Mouse (Mus musculus) hematopoietic stem cell, adult 5-6 weeks (primary cell): Measurements from ENCODE around the gene Rnpep. TPM values are rescaled to one million over a fixed set of nuclear protein-coding genes. Genes with fewer than 3 reads are reported as not detected.

ENCODE experiments used
- ATAC-seq, 2 experiments: fragments of 125-278 bp in 1 of 2; replicated peaks in 1 of 2; 2 replicates each; pipeline ENCODE4 v1.8.0; 2016 to 2017; ENCODE audit warnings: inconsistent platforms in 2 of 2, mild to moderate bottlenecking in 2 of 2, moderate number of reproducible peaks in 2 of 2, low read depth in 1 of 2, moderate TSS enrichment in 1 of 2; ENCODE audit not compliant: low FRiP score in 2 of 2, poor library complexity in 2 of 2, severe bottlenecking in 2 of 2, insufficient read depth in 1 of 2, low TSS enrichment in 1 of 2
- total RNA-seq: library from RNA; stranded (forward); fragments of 172-1452, 232-1000 nt; gene quantifications from 2 replicates; pipeline ENCODE4 v1.2.3, GENCODE M21; 2017

Gene Rnpep
- total RNA-seq, 1 experiment from 2014 or later = 31.6 TPM

DNA sequence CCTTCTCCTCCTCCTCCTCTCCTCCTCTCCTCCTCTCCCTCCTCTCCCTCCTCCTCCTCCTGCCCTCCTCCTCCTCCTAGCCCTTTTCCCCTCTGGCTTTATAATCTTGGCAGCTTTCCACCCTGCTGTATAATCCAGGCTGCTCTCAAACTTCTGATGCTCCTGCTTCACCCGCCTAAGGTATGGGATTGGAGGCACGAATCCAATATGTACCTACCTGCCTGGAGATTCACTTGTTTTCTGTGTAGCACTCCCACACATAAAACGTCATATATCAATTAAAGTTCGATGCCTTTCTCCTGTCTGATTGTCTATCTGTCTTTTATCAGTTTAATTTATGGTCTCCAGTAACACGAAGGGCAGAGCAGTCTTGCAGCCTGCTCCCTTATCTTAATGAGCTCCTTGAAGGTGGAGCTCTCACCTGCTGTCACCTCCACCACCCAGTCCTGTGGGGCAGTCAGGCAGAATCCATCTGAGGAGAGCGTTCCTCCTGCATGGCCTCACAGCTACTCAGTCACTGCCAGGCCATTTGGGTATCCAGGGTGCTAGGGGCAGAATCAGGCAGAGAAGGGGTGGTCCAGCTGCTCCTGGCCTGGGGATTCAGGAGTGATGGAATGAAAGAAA lies 58.8 kb downstream of the Rnpep start:
- ATAC-seq = no peak

GRCm38 (mm10) chr1:135224147-135224546 lies 59.7 kb downstream of the Rnpep start:
- ATAC-seq = peak; percentile 83 to 87

DNA sequence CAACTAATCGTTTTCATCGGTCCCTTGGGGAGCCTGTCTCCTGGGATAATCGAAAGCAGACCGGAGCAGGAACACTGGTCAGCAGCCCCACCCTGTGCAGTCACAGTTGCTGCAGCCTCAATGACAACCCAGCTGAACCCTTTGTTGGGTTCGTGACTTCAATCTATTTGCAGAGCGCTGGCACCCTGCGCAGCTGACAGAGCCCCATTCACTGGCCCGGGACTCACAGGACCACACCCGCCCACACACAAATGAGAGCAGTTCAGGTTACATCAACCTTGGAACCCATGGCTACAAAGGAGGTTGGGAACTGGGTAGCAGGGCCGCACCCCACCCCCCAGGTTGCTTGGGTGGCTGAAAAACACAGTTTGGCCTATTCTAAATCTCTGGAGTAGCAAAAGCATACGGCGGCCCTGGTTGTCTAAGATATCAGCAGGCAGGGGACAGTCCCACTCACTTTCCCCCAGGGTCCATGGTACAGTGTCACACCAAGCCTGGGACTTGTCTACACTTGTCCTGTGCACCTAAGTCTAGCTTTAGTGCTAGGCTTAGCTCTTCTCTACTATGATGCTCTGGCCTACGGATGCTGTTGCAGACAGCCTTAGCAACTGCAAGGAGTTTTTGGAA lies 66.2 kb downstream of the Rnpep start:
- ATAC-seq = no peak

GRCm38 (mm10) chr1:135213772-135214640 lies 69.9 kb downstream of the Rnpep start:
- no peak for ATAC-seq

Other genes starting within 250 kb of the Rnpep start
- not detected in 2 replicates for gene Lgr6, start 178.8 kb downstream of the Rnpep start, total RNA-seq
- 78.6 and 80.0 TPM in 2 replicates for gene Ptpn7, start 151.4 kb downstream of the Rnpep start, total RNA-seq
- 22.3 and 24.4 TPM in 2 replicates for gene Arl8a, start 137.3 kb downstream of the Rnpep start, total RNA-seq
- gene Gpr37l1, start 116.4 kb downstream of the Rnpep start, total RNA-seq = not detected in 2 replicates
- not detected in 2 replicates for gene Elf3, start 25.5 kb downstream of the Rnpep start, total RNA-seq
- gene Timm17a, start 29.7 kb upstream of the Rnpep start, total RNA-seq = 25.2 and 42.1 TPM in 2 replicates
- not detected in 2 replicates for gene Lmod1, start 40.7 kb upstream of the Rnpep start, total RNA-seq
- gene Shisa4, start 91.2 kb upstream of the Rnpep start, total RNA-seq = not detected in 2 replicates
- gene Ipo9, start 146.4 kb upstream of the Rnpep start, total RNA-seq = 36.1 and 61.9 TPM in 2 replicates